Mouse (Mus musculus) intestine, embryonic 14.5 days (tissue): ENCODE results near the gene Syngap1. TPM values are rescaled to one million over a fixed set of nuclear protein-coding genes. Genes with fewer than 3 reads are reported as not detected.
A peak's percentile ranks its signal among the peaks of the same experiment; 100 is the strongest.

ENCODE experiments used
- ATAC-seq: fragments of 200-750 bp; cut with Nextera tagmentation; replicated peaks from 2 replicates; pipeline ENCODE4 v1.8.0; 2017; ENCODE audit warnings: low read depth, moderate number of reproducible peaks, moderate TSS enrichment, moderate library complexity; ENCODE audit not compliant: low FRiP score, low TSS enrichment
- DNase-seq: peaks from one replicate; pipeline ENCODE4 v3.0.0-alpha.2; 2018; ENCODE audit warnings: low spot score
- H3K27ac ChIP-seq: fragments of 300-500 bp; sonication (generic); 2 replicates; pipeline ENCODE4 v1.5.1; 2014; ENCODE audit warnings: low read depth, mild to moderate bottlenecking, control low read depth
- H3K27me3 ChIP-seq: fragments of 300-500 bp; sonication (generic); replicated peaks from 2 replicates; pipeline ENCODE4 v1.6.1; 2014; ENCODE audit warnings: low read length, control low read depth; ENCODE audit not compliant: control insufficient read depth, insufficient read depth
- H3K36me3 ChIP-seq: fragments of 300-500 bp; sonication (generic); 2 replicates; pipeline ENCODE4 v1.6.1; 2014; ENCODE audit warnings: low read length, control low read depth; ENCODE audit not compliant: control insufficient read depth, insufficient read depth
- H3K4me1 ChIP-seq: fragments of 300-500 bp; sonication (generic); replicated peaks from 2 replicates; pipeline ENCODE4 v1.6.1; 2014; ENCODE audit warnings: low read length, control low read depth, mixed read lengths; ENCODE audit not compliant: control insufficient read depth, insufficient read depth
- H3K4me2 ChIP-seq: fragments of 300-500 bp; sonication (generic); 2 replicates; pipeline ENCODE4 v1.6.1; 2014; ENCODE audit warnings: low read length
- H3K4me3 ChIP-seq: fragments of 300-500 bp; sonication (generic); 2 replicates; pipeline ENCODE4 v1.5.1; 2014; ENCODE audit warnings: low read depth, low read length, control low read depth, mixed read lengths
- H3K9ac ChIP-seq: fragments of 300-500 bp; sonication (generic); 2 replicates; pipeline ENCODE4 v1.6.1; 2014; ENCODE audit warnings: mild to moderate bottlenecking, low read length
- H3K9me3 ChIP-seq: fragments of 300-500 bp; sonication (generic); 2 replicates; pipeline ENCODE4 v1.6.1; 2016; ENCODE audit warnings: low read length, control low read depth; ENCODE audit not compliant: control insufficient read depth
- WGBS: fragments of 180-500 bp; shearing (Covaris S2); extraction: QIAGEN DNeasy Blood & Tissue Kit; methylation state at CpG from one replicate; pipeline ENCODE4 v1.1.7; 2014; 5-methylcytosine and 5-hydroxymethylcytosine counted together
- polyA plus RNA-seq: library from polyadenylated mRNA; unstranded; fragments of >200 nt; fragmentation: Nextera tagmentation; extraction: Ambion mirVana; gene quantifications from 2 replicates; pipeline ENCODE4 v1.2.1, GENCODE M21; 2014

Gene Syngap1
- polyA plus RNA-seq, 1 experiment from 2014 or later: 2.2 TPM

GRCm38 (mm10) chr17:26938731-26939130 is 2.3 kb upstream of the Syngap1 start:
- Histone ChIP-seq H3K27me3 (no peaks in the 10 kb centered on the region), H3K4me1 (peaks cover 43% of the 10 kb centered on the region), H3K4me2 (peak overlapping the region; percentile 93), H3K36me3 (peaks cover 30% of the 10 kb centered on the region; the same call in 1 of the 2 replicates), H3K9ac (peak overlapping the region; percentile 61), H3K27ac (peak overlapping the region; percentile 92), H3K4me3 (peak overlapping the region; percentile 77), H3K9me3 (no peaks in the 10 kb centered on the region)
- ATAC-seq (0 out of 2 replicates have a peak, but pooled peaks have one; percentile 0), DNase-seq (peak; percentile 53)
- 1% methylated on average over 22 of the region's 22 CpGs for whole genome bisulfite sequencing

- Histone ChIP-seq H3K4me2 (peak within 1 kb of the TSS; percentile 93), H3K9ac (peak within 1 kb of the TSS; percentile 61), H3K4me1 (peaks cover 36% of the 10 kb centered on the region), H3K36me3 (peaks cover 30% of the 10 kb centered on the region; the same call in 1 of the 2 replicates), H3K27ac (peak within 1 kb of the TSS; percentile 92), H3K4me3 (peak within 1 kb of the TSS; percentile 77), H3K27me3 (no peaks in the 10 kb centered on the region), H3K9me3 (no peaks in the 10 kb centered on the region)
- DNase-seq: peak; percentile 97
- ATAC-seq: peak; percentile 95
- WGBS: 0% methylated on average over 68 of the region's 70 CpGs
These were observed 1.7 kb upstream of the Syngap1 start, which contains the start of gene Cuta for GRCm38 (mm10) chr17:26939178-26939972. Cuta (minus strand) TSS chr17:26939569.

- Histone ChIP-seq H3K9ac (peak overlapping the region; percentile 49), H3K4me2 (peak overlapping the region; percentile 74), H3K4me1 (peaks cover 36% of the 10 kb centered on the region), H3K27ac (peak overlapping the region; percentile 92), H3K27me3 (no peaks in the 10 kb centered on the region), H3K4me3 (peak overlapping the region; percentile 77), H3K36me3 (peaks cover 24% of the 10 kb centered on the region; the same call in 1 of the 2 replicates), H3K9me3 (no peaks in the 10 kb centered on the region)
- 2% methylated on average over 3 of the region's 3 CpGs for WGBS
- DNase-seq (no peak), ATAC-seq (no peak; the same call in 1 of the 2 replicates)
These were observed 1.1 kb upstream of the Syngap1 start for GRCm38 (mm10) chr17:26939973-26940300.

- DNase-seq (no peak), ATAC-seq (no peak)
- WGBS: 14% methylated on average over 4 of the region's 4 CpGs
- Histone ChIP-seq H3K36me3 (peaks cover 5% of the 10 kb centered on the region; the same call in 1 of the 2 replicates), H3K27ac (peak overlapping the region; percentile 65; the same call in 1 of the 2 replicates), H3K4me1 (peaks cover 50% of the 10 kb centered on the region), H3K4me2 (peak overlapping the region; percentile 74), H3K4me3 (peak overlapping the region; percentile 47), H3K27me3 (no peaks in the 10 kb centered on the region), H3K9me3 (no peaks in the 10 kb centered on the region), H3K9ac (peak overlapping the region; percentile 47)
These were observed 953 bp downstream of the Syngap1 start for GRCm38 (mm10) chr17:26941841-26942570.

GRCm38 (mm10) chr17:26945824-26946495 is 4.9 kb downstream of the Syngap1 start:
- Histone ChIP-seq H3K27ac (peak overlapping the region; percentile 51; the same call in 1 of the 2 replicates), H3K4me1 (peaks cover 48% of the 10 kb centered on the region), H3K4me2 (peak overlapping the region; percentile 71), H3K4me3 (peak overlapping the region; percentile 41), H3K27me3 (no peaks in the 10 kb centered on the region), H3K9ac (peak overlapping the region; percentile 58), H3K36me3 (no peaks in the 10 kb centered on the region), H3K9me3 (no peaks in the 10 kb centered on the region)
- WGBS: 33% methylated on average over 13 of the region's 13 CpGs
- ATAC-seq (no peak), DNase-seq (no peak)

DNA sequence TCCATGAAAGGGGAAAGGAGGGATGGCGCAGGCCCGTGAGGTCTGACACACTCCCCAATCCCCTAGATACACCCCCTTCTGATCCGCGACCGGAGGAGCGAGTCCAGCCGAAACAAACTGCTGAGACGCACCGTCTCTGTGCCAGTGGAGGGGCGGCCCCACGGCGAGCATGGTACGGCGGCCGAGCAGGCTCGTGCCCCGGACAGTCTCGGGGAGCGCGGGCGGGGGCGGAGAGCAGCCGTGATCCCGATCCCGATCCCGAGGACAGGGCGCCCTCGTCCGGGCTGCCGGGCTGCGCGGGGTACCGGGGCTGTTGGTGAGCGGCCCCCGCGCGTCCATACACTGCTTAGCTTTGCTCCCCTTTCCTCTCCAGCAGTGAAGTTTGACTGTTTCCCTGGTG is 5.5 kb downstream of the Syngap1 start:
- no peaks in the 10 kb centered on the region for H3K27me3 ChIP-seq
- peak overlapping the region; percentile 51; the same call in 1 of the 2 replicates for H3K27ac ChIP-seq
- WGBS: 3% methylated on average over 36 of the region's 37 CpGs
- H3K4me2 ChIP-seq: peak overlapping the region; percentile 71
- peaks cover 48% of the 10 kb centered on the region for H3K4me1 ChIP-seq
- H3K9me3 ChIP-seq: no peaks in the 10 kb centered on the region
- ATAC-seq (0 out of 2 replicates have a peak, but pooled peaks have one; percentile 28), DNase-seq (peak; percentile 72)
- peak overlapping the region; percentile 58 for H3K9ac ChIP-seq
- no peaks in the 10 kb centered on the region for H3K36me3 ChIP-seq
- H3K4me3 ChIP-seq: peak overlapping the region; percentile 41

GRCm38 (mm10) chr17:26947231-26948100 is 6.4 kb downstream of the Syngap1 start:
- ATAC-seq: no peak
- Histone ChIP-seq H3K9ac (no peak overlapping the region), H3K27me3 (no peaks in the 10 kb centered on the region), H3K27ac (no peak overlapping the region), H3K36me3 (no peaks in the 10 kb centered on the region), H3K9me3 (no peaks in the 10 kb centered on the region), H3K4me2 (peak overlapping the region; percentile 71), H3K4me3 (0 out of 2 replicates have a peak overlapping the region, but pooled peaks have one; percentile 41), H3K4me1 (peaks cover 53% of the 10 kb centered on the region)
- no peak for DNase-seq
- 61% methylated on average over 12 of the region's 12 CpGs for WGBS
